Mouse (Mus musculus): ENCODE data around the gene Capsl. TPM values are rescaled to one million over a fixed set of nuclear protein-coding genes. Genes with fewer than 3 reads are reported as not detected.

Gene Capsl
- polyA plus RNA-seq, 1 experiment from 2014 or later: 3.2 TPM

GRCm38 (mm10) chr15:9463521-9464027, 27.7 kb downstream of the Capsl start:
- H3K36me3 ChIP-seq (ENCODE audit: control insufficient read depth, insufficient read depth, low read length): no peaks in the 10 kb centered on the region
- H3K27ac ChIP-seq (ENCODE audit: low read depth, low read length): no peak overlapping the region
- H3K9me3 ChIP-seq (ENCODE audit: control insufficient read depth, low read length): no peaks in the 10 kb centered on the region
- no peaks in the 10 kb centered on the region for H3K27me3 ChIP-seq (ENCODE audit: control insufficient read depth, insufficient read depth, low read length)
- H3K4me2 ChIP-seq (ENCODE audit: low read depth, low read length): no peak overlapping the region
- no peak overlapping the region for H3K4me3 ChIP-seq (ENCODE audit: low read depth, low read length)
- 75% methylated on average over 7 of the region's 7 CpGs for WGBS
- no peak overlapping the region for H3K9ac ChIP-seq (replicated peaks; ENCODE audit: low read depth, low read length)
- no peak for ATAC-seq (ENCODE audit: low read depth)
- H3K4me1 ChIP-seq (ENCODE audit: control insufficient read depth, insufficient read depth, low read length): no peaks in the 10 kb centered on the region

DNA sequence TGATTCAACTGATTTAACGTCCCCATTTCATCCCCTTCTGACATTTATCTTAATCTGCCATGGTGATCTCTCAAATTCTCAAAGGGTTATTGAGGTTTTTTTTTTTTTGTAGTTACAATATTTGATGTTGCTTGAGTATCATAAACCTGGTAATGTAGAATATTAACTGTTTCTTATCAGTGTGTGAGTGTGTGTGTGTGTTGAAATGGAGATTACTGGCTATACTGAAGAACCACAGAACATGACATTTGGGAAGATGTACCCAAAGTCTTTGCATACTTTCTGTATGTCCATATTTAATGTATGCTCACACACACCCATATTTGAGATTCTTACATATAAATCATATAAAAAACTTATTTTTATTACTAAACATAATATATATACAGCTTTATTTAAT, 28.2 kb downstream of the Capsl start:
- H3K4me2 ChIP-seq (ENCODE audit: low read depth, low read length): no peak overlapping the region
- H3K4me3 ChIP-seq (ENCODE audit: low read depth, low read length): no peak overlapping the region
- no peak overlapping the region for H3K9ac ChIP-seq (replicated peaks; ENCODE audit: low read depth, low read length)
- H3K36me3 ChIP-seq (ENCODE audit: control insufficient read depth, insufficient read depth, low read length): no peaks in the 10 kb centered on the region
- H3K27ac ChIP-seq (ENCODE audit: low read depth, low read length): no peak overlapping the region
- ATAC-seq (ENCODE audit: low read depth): no peak
- H3K9me3 ChIP-seq (ENCODE audit: control insufficient read depth, low read length): no peaks in the 10 kb centered on the region
- H3K4me1 ChIP-seq (ENCODE audit: control insufficient read depth, insufficient read depth, low read length): no peaks in the 10 kb centered on the region
- H3K27me3 ChIP-seq (ENCODE audit: control insufficient read depth, insufficient read depth, low read length): no peaks in the 10 kb centered on the region
- 40% methylated on average over 1 of the region's 1 CpGs for WGBS

DNA sequence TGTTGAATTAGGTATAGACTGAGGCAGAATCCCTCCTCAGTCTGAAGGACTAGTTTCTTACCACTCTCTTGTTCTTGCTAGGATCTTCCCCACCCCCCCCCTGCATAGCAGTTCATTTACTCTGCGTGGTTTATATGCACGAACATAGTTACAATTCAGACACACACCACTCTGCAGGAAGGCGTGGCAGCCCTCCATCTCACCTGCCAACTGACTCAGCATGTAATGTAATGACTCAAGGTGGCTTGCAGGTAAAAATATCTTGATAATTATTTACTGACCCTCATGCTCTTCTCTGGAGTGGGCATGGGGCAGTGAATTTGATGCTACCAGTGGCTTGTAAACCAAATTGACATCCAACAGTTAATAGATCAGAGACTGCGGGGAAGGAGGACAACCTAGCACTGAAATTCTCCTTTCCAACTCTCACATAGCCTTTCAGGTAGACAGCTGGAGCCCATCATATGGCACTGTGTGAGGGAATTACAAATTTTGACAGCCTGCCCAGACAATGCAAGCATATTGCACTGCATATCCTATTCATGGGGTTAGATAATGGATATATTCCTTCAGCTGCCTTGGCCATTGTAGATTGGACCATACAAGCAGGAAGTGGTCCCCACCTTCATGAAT, 35.3 kb downstream of the Capsl start:
- Histone ChIP-seq H3K4me2 (ENCODE audit: low read depth, low read length) (no peak overlapping the region), H3K36me3 (ENCODE audit: control insufficient read depth, insufficient read depth, low read length) (no peaks in the 10 kb centered on the region), H3K9me3 (ENCODE audit: control insufficient read depth, low read length) (no peaks in the 10 kb centered on the region), H3K4me1 (ENCODE audit: control insufficient read depth, insufficient read depth, low read length) (no peaks in the 10 kb centered on the region), H3K27ac (ENCODE audit: low read depth, low read length) (no peak overlapping the region), H3K27me3 (ENCODE audit: control insufficient read depth, insufficient read depth, low read length) (no peaks in the 10 kb centered on the region), H3K4me3 (ENCODE audit: low read depth, low read length) (no peak overlapping the region), H3K9ac (replicated peaks; ENCODE audit: low read depth, low read length) (no peak overlapping the region)
- WGBS: 93% methylated on average over 4 of the region's 4 CpGs
- ATAC-seq (ENCODE audit: low read depth): no peak

DNA sequence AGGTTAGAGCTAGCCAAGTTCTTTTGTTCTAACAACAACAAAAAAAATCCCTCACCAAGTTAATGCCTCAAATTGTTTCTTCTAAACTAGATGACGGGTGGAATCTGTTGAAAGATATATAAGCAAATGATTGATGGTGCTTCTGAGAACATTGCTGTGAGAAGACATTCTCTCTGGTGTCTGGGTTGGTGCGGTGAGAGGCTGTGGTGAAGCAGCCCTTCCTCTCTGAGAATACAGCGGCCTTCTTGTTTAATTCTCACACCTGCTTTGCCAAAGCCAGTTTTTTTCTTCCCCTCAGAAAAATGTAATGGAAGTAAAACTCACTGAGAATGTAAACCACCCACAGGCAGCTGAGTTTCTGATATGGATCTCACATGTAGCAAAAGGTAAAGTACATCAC, 36.3 kb downstream of the Capsl start:
- ATAC-seq (ENCODE audit: low read depth): no peak
- Histone ChIP-seq H3K9ac (replicated peaks; ENCODE audit: low read depth, low read length) (no peak overlapping the region), H3K36me3 (ENCODE audit: control insufficient read depth, insufficient read depth, low read length) (no peaks in the 10 kb centered on the region), H3K4me2 (ENCODE audit: low read depth, low read length) (no peak overlapping the region), H3K27ac (ENCODE audit: low read depth, low read length) (no peak overlapping the region), H3K9me3 (ENCODE audit: control insufficient read depth, low read length) (no peaks in the 10 kb centered on the region), H3K27me3 (ENCODE audit: control insufficient read depth, insufficient read depth, low read length) (no peaks in the 10 kb centered on the region), H3K4me1 (ENCODE audit: control insufficient read depth, insufficient read depth, low read length) (no peaks in the 10 kb centered on the region), H3K4me3 (ENCODE audit: low read depth, low read length) (no peak overlapping the region)
- WGBS: 72% methylated on average over 3 of the region's 3 CpGs

- Histone ChIP-seq H3K9ac (replicated peaks; ENCODE audit: low read depth, low read length) (no peak overlapping the region), H3K4me1 (ENCODE audit: control insufficient read depth, insufficient read depth, low read length) (no peaks in the 10 kb centered on the region), H3K27ac (ENCODE audit: low read depth, low read length) (no peak overlapping the region), H3K27me3 (ENCODE audit: control insufficient read depth, insufficient read depth, low read length) (no peaks in the 10 kb centered on the region), H3K9me3 (ENCODE audit: control insufficient read depth, low read length) (no peaks in the 10 kb centered on the region), H3K36me3 (ENCODE audit: control insufficient read depth, insufficient read depth, low read length) (no peaks in the 10 kb centered on the region), H3K4me2 (ENCODE audit: low read depth, low read length) (no peak overlapping the region), H3K4me3 (ENCODE audit: low read depth, low read length) (no peak overlapping the region)
- no peak for ATAC-seq (ENCODE audit: low read depth)
- 74% methylated on average over 3 of the region's 3 CpGs for WGBS
These were observed 36.8 kb downstream of the Capsl start for GRCm38 (mm10) chr15:9472618-9473017.

DNA sequence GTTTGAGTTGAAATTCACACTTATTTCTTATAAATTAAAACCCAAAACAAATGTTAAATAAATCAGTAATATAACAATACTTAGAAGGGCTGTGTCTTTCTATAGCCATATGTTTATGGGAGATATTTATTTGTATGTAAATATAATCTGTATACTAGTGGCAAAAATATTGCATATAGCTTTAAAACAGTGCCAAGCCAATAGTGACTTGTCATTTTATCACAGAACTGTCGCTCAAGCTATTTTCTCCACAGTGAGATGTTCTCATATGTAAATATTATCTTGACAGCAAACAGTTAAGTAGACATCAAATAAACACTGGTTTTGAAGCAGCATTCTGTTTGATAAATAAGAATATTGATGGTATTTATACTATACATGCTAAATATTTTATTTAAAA, 37.4 kb downstream of the Capsl start:
- Histone ChIP-seq H3K9me3 (ENCODE audit: control insufficient read depth, low read length) (no peaks in the 10 kb centered on the region), H3K4me2 (ENCODE audit: low read depth, low read length) (no peak overlapping the region), H3K4me1 (ENCODE audit: control insufficient read depth, insufficient read depth, low read length) (no peaks in the 10 kb centered on the region), H3K27ac (ENCODE audit: low read depth, low read length) (no peak overlapping the region), H3K4me3 (ENCODE audit: low read depth, low read length) (no peak overlapping the region), H3K9ac (replicated peaks; ENCODE audit: low read depth, low read length) (no peak overlapping the region), H3K36me3 (ENCODE audit: control insufficient read depth, insufficient read depth, low read length) (no peaks in the 10 kb centered on the region), H3K27me3 (ENCODE audit: control insufficient read depth, insufficient read depth, low read length) (no peaks in the 10 kb centered on the region)
- 90% methylated on average over 1 of the region's 1 CpGs for WGBS
- ATAC-seq (ENCODE audit: low read depth): no peak

- Histone ChIP-seq H3K27me3 (ENCODE audit: control insufficient read depth, insufficient read depth, low read length) (no peaks in the 10 kb centered on the region), H3K9me3 (ENCODE audit: control insufficient read depth, low read length) (no peaks in the 10 kb centered on the region), H3K27ac (ENCODE audit: low read depth, low read length) (no peak overlapping the region), H3K4me1 (ENCODE audit: control insufficient read depth, insufficient read depth, low read length) (no peaks in the 10 kb centered on the region), H3K4me2 (ENCODE audit: low read depth, low read length) (no peak overlapping the region), H3K4me3 (ENCODE audit: low read depth, low read length) (no peak overlapping the region), H3K36me3 (ENCODE audit: control insufficient read depth, insufficient read depth, low read length) (no peaks in the 10 kb centered on the region), H3K9ac (replicated peaks; ENCODE audit: low read depth, low read length) (no peak overlapping the region)
- ATAC-seq (ENCODE audit: low read depth): no peak
- WGBS: 91% methylated on average over 2 of the region's 2 CpGs
These were observed 53.7 kb downstream of the Capsl start for GRCm38 (mm10) chr15:9489417-9490118.

DNA sequence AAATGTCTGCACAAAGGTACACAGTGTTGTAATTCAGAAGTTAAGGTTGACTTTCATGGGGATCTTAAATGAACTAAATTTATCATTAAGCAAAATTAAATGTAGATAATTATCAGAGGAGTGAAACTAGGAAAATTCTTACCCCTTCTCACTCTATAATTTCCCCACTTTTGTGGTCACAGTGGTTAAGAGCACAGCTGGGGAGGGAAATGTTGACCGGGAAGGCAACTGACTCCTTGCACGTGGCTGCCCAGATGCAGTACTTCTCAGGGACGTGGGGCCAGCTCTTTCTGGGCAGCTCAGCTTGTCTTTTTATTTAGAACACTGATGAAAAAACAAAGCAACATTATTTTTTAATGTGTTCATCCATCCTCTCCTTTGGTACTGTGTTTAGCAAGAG, 56.2 kb downstream of the Capsl start:
- no peaks in the 10 kb centered on the region for H3K27me3 ChIP-seq (ENCODE audit: control insufficient read depth, insufficient read depth, low read length)
- no peaks in the 10 kb centered on the region for H3K4me1 ChIP-seq (ENCODE audit: control insufficient read depth, insufficient read depth, low read length)
- H3K4me3 ChIP-seq (ENCODE audit: low read depth, low read length): no peak overlapping the region
- H3K36me3 ChIP-seq (ENCODE audit: control insufficient read depth, insufficient read depth, low read length): no peaks in the 10 kb centered on the region
- no peaks in the 10 kb centered on the region for H3K9me3 ChIP-seq (ENCODE audit: control insufficient read depth, low read length)
- no peak overlapping the region for H3K4me2 ChIP-seq (ENCODE audit: low read depth, low read length)
- H3K9ac ChIP-seq (replicated peaks; ENCODE audit: low read depth, low read length): no peak overlapping the region
- WGBS: 82% methylated on average over 3 of the region's 3 CpGs
- ATAC-seq (ENCODE audit: low read depth): no peak
- H3K27ac ChIP-seq (ENCODE audit: low read depth, low read length): no peak overlapping the region

Measured in neural tube, embryonic 14.5 days (tissue).